Comparison of ENCODE assay signal across 21 mouse cellular contexts in genomic region chr2:44393789-44394188, GRCm38 (mm10).
DNase-seq lines count a peak whose midpoint lies in the region; ATAC-seq and TF ChIP-seq lines count a peak whose summit lies in the region.
"Had no signal": no experiment of that assay in that cellular context is flagged by ENCODE, and none has a peak within 500 bp of the region (broad histone marks: within the 10 kb centered on the region; RNA-seq: fewer than 3 reads in every experiment).

No protein-coding gene starts in this region.

- 40% methylated on average over 8 of the region's 8 CpGs for WGBS in lung, embryonic 14.5 days
- 50% methylated on average over 8 of the region's 8 CpGs for WGBS in lung, embryonic 15.5 days
- WGBS in lung, embryonic 16.5 days, result 49% methylated on average over 8 of the region's 8 CpGs
- 62% methylated on average over 8 of the region's 8 CpGs for WGBS in lung, postnatal 0 days

- H3K27me3 ChIP-seq in lung, embryonic 14.5 days (ENCODE audit: insufficient read depth, low read length), result no peaks in the 10 kb centered on the region
- H3K27me3 ChIP-seq in lung, embryonic 15.5 days, result no peaks in the 10 kb centered on the region
- H3K27me3 ChIP-seq in lung, embryonic 16.5 days (ENCODE audit: control insufficient read depth, insufficient read depth, low read depth, low read length), result no peaks in the 10 kb centered on the region
- no peaks in the 10 kb centered on the region for H3K27me3 ChIP-seq in lung, postnatal 0 days (replicated peaks; ENCODE audit: insufficient read depth, low read length)
- H3K27me3 ChIP-seq: CH12.LX had no signal

- no peak overlapping the region for H3K4me3 ChIP-seq in lung, embryonic 14.5 days (ENCODE audit: low read depth, low read length)
- H3K4me3 ChIP-seq in lung, embryonic 15.5 days, result no peak overlapping the region
- H3K4me3 ChIP-seq in lung, embryonic 16.5 days (ENCODE audit: low read length), result no peak overlapping the region
- H3K4me3 ChIP-seq in lung, postnatal 0 days (ENCODE audit: low read depth, low read length), result no peak overlapping the region

- no peak overlapping the region for H3K9ac ChIP-seq in lung, embryonic 14.5 days
- no peak overlapping the region for H3K9ac ChIP-seq in lung, embryonic 15.5 days
- H3K9ac ChIP-seq in lung, embryonic 16.5 days (ENCODE audit: low read length), result no peak overlapping the region
- no peak overlapping the region for H3K9ac ChIP-seq in lung, postnatal 0 days (replicated peaks; ENCODE audit: low read depth)

- TF ChIP-seq CTCF in lung, embryonic 14.5 days (IDR thresholded peaks at IDR 0.05; ENCODE audit: low read depth), result no peak
- TF ChIP-seq CTCF in lung, postnatal 0 days (IDR thresholded peaks at IDR 0.05), result no peak

- H3K27ac ChIP-seq in lung, embryonic 14.5 days (ENCODE audit: low read depth), result peak overlapping the region; percentile 45; the same call in 1 of the 2 replicates
- H3K27ac ChIP-seq in lung, embryonic 15.5 days, result no peak overlapping the region; the same call in 1 of the 2 replicates
- no peak overlapping the region for H3K27ac ChIP-seq in lung, embryonic 16.5 days (ENCODE audit: low read length)
- no peak overlapping the region for H3K27ac ChIP-seq in lung, postnatal 0 days (ENCODE audit: low read length)

- H3K4me2 ChIP-seq in lung, embryonic 14.5 days, result no peak overlapping the region
- H3K4me2 ChIP-seq in lung, embryonic 15.5 days, result no peak overlapping the region
- no peak overlapping the region for H3K4me2 ChIP-seq in lung, embryonic 16.5 days (ENCODE audit: low read depth, low read length)
- H3K4me2 ChIP-seq in lung, postnatal 0 days (replicated peaks; ENCODE audit: low read depth, low read length), result no peak overlapping the region

- H3K4me1 ChIP-seq in lung, embryonic 14.5 days (ENCODE audit: insufficient read depth), result peaks cover 3% of the 10 kb centered on the region; the same call in 1 of the 2 replicates
- peaks cover 15% of the 10 kb centered on the region; the same call in 1 of the 2 replicates for H3K4me1 ChIP-seq in lung, embryonic 15.5 days
- H3K4me1 ChIP-seq in lung, embryonic 16.5 days (replicated peaks; ENCODE audit: control insufficient read depth, insufficient read depth, low read length), result no peaks in the 10 kb centered on the region; the same call in 1 of the 2 replicates
- no peaks in the 10 kb centered on the region for H3K4me1 ChIP-seq in lung, postnatal 0 days (ENCODE audit: insufficient read depth, low read depth, low read length)

- no peak for TF ChIP-seq EP300 in lung, postnatal 0 days (IDR thresholded peaks at IDR 0.05)

- ATAC-seq in lung, embryonic 14.5 days (ENCODE audit: insufficient read depth), result peak; percentile 73
- ATAC-seq in lung, embryonic 15.5 days (ENCODE audit: borderline replicate concordance, extremely low read depth, low FRiP score, low TSS enrichment), result peak; percentile 29; the same call in 1 of the 2 replicates
- peak; percentile 39; the same call in 1 of the 2 replicates for ATAC-seq in lung, embryonic 16.5 days (ENCODE audit: low read depth)
- no peak for ATAC-seq in lung, postnatal 0 days
- ATAC-seq: activated CD4-positive, CD25-positive, alpha-beta regulatory T cell, adult 4 months; CD4-positive, CD25-positive, alpha-beta regulatory T cell, adult 4 months; Patski had no signal

- no peaks in the 10 kb centered on the region for H3K36me3 ChIP-seq in lung, embryonic 14.5 days (ENCODE audit: insufficient read depth)
- H3K36me3 ChIP-seq in lung, embryonic 15.5 days, result no peaks in the 10 kb centered on the region
- no peaks in the 10 kb centered on the region for H3K36me3 ChIP-seq in lung, embryonic 16.5 days (ENCODE audit: control insufficient read depth, insufficient read depth, low read length)
- no peaks in the 10 kb centered on the region for H3K36me3 ChIP-seq in lung, postnatal 0 days (ENCODE audit: insufficient read depth, low read length)
- H3K36me3 ChIP-seq: G1E had no signal

- no peaks in the 10 kb centered on the region for H3K9me3 ChIP-seq in lung, embryonic 14.5 days (ENCODE audit: low read depth, low read length)
- H3K9me3 ChIP-seq in lung, embryonic 15.5 days, result no peaks in the 10 kb centered on the region
- no peaks in the 10 kb centered on the region for H3K9me3 ChIP-seq in lung, embryonic 16.5 days (ENCODE audit: control insufficient read depth, low read length)
- H3K9me3 ChIP-seq in lung, postnatal 0 days (ENCODE audit: low read length), result no peaks in the 10 kb centered on the region
- H3K9me3 ChIP-seq: G1E had no signal

- DNase-seq in lung, embryonic 14.5 days, result peak; percentile 61
- no peak for DNase-seq in lung, postnatal 25 days (ENCODE audit: low spot score)
- DNase-seq in lung, adult 18-20 months, result no peak
- DNase-seq in lung, postnatal 0 days (ENCODE audit: low spot score), result no peak
- DNase-seq: adrenal gland, adult 2 months; adrenal gland, adult 8-10 months; adrenal gland, postnatal 10 days; adrenal gland, postnatal 14 days; adrenal gland, postnatal 25 days; adrenal gland, postnatal 36 days; B cell, adult 2 months; cerebellum, adult 11 months; cerebellum, adult 11-12 months; cerebellum, adult 18-20 months had no signal
